Mouse (Mus musculus) heart, embryonic 14.5 days (tissue): ENCODE data around the gene Olfr616. TPM values are rescaled to one million over a fixed set of nuclear protein-coding genes. Genes with fewer than 3 reads are reported as not detected.

Experiments used
- ATAC-seq: fragments of 200-750 bp; cut with Nextera tagmentation; 2 replicates; pipeline ENCODE4 v1.8.0; 2017; ENCODE audit warnings: low read depth, moderate TSS enrichment; ENCODE audit not compliant: insufficient number of reproducible peaks, insufficient read depth, low FRiP score
- H3K27ac ChIP-seq, 2 experiments: fragments of 200-500 bp in 1 of 2; fragments of 300-500 bp in 1 of 2; sonication (generic) in 1 of 2; replicated peaks in 1 of 2; 2 replicates each; pipeline ENCODE4 v1.5.1; 2012 to 2014; ENCODE audit warnings: low read depth in 2 of 2, low read length in 2 of 2, control low read depth in 1 of 2, mild to moderate bottlenecking in 1 of 2, mixed read lengths in 1 of 2; ENCODE audit not compliant: control insufficient read depth in 1 of 2, insufficient read depth in 1 of 2
- H3K27me3 ChIP-seq: fragments of 300-500 bp; sonication (generic); 2 replicates; pipeline ENCODE4 v1.6.1; 2014; ENCODE audit warnings: mild to moderate bottlenecking, low read length, control low read depth; ENCODE audit not compliant: control insufficient read depth, insufficient read depth
- H3K36me3 ChIP-seq: fragments of 300-500 bp; sonication (generic); 2 replicates; pipeline ENCODE4 v1.6.1; 2014; ENCODE audit warnings: mild to moderate bottlenecking, control low read depth, low read length, mixed read lengths; ENCODE audit not compliant: control insufficient read depth, insufficient read depth
- H3K4me1 ChIP-seq, 2 experiments: fragments of 200-500 bp in 1 of 2; fragments of 300-500 bp in 1 of 2; sonication (generic) in 1 of 2; 2 replicates each; pipeline ENCODE4 v1.6.1; 2012 to 2014; ENCODE audit warnings: low read length in 2 of 2, control low read depth in 1 of 2, mixed read lengths in 1 of 2; ENCODE audit not compliant: control insufficient read depth in 2 of 2, insufficient read depth in 2 of 2
- H3K4me2 ChIP-seq: fragments of 300-500 bp; sonication (generic); 2 replicates; pipeline ENCODE4 v1.6.1; 2014; ENCODE audit warnings: mild to moderate bottlenecking, low read length
- H3K4me3 ChIP-seq, 2 experiments: fragments of 200-500 bp in 1 of 2; fragments of 300-500 bp in 1 of 2; sonication (generic) in 1 of 2; 2 replicates each; pipeline ENCODE4 v1.5.1; 2012 to 2014; ENCODE audit warnings: low read length in 2 of 2, mild to moderate bottlenecking in 2 of 2, control low read depth in 1 of 2, low read depth in 1 of 2, moderate library complexity in 1 of 2; ENCODE audit not compliant: control insufficient read depth in 1 of 2, insufficient read depth in 1 of 2
- H3K9ac ChIP-seq: fragments of 300-500 bp; sonication (generic); 2 replicates; pipeline ENCODE4 v1.6.1; 2014; ENCODE audit warnings: mild to moderate bottlenecking, low read length
- H3K9me3 ChIP-seq: fragments of 300-500 bp; sonication (generic); 2 replicates; pipeline ENCODE4 v1.6.1; 2016; ENCODE audit warnings: low read length, control low read depth; ENCODE audit not compliant: control insufficient read depth
- WGBS: fragments of 180-500 bp; shearing (Covaris S2); extraction: QIAGEN DNeasy Blood & Tissue Kit; methylation state at CpG from one replicate; pipeline ENCODE4 v1.1.7; 2014; 5-methylcytosine and 5-hydroxymethylcytosine counted together
- polyA plus RNA-seq: library from polyadenylated mRNA; unstranded; fragments of >200 nt; fragmentation: Nextera tagmentation; extraction: Ambion mirVana; gene quantifications from 2 replicates; pipeline ENCODE4 v1.2.1, GENCODE M21; 2014

The Olfr616 gene
- not detected in 2 replicates for polyA plus RNA-seq

DNA sequence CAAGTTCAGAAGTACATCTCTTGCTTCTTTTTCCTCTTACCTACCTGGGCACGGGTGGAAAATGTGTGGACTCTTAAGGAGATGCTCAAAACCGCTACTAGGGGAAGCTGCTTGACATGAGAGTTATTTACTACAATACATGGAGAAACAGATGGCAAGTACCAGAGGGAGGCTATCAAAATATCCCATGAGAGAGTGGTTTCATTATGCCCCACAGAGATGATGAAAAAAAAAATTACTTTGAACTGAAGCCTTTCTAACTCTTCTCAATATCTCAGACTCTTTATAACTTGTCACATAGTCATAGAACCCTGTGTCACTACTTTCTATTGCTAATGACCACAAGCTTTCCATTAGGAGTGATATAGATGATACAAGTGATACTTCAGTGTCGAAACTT, at the start of gene Olfr616:
Olfr616 (minus strand) TSS at position 101 of the 400 bp plus-strand sequence.
- no peak within 1 kb of the TSS for H3K4me3 ChIP-seq
- H3K36me3 ChIP-seq = no peaks in the 10 kb centered on the region
- ATAC-seq = no peak
- no peaks in the 10 kb centered on the region for H3K9me3 ChIP-seq
- no peaks in the 10 kb centered on the region for H3K4me1 ChIP-seq
- H3K27me3 ChIP-seq = no peaks in the 10 kb centered on the region
- no peak within 1 kb of the TSS for H3K9ac ChIP-seq
- 77% methylated on average over 3 of the region's 3 CpGs for WGBS
- no peak within 1 kb of the TSS for H3K4me2 ChIP-seq
- no peak within 1 kb of the TSS for H3K27ac ChIP-seq

DNA sequence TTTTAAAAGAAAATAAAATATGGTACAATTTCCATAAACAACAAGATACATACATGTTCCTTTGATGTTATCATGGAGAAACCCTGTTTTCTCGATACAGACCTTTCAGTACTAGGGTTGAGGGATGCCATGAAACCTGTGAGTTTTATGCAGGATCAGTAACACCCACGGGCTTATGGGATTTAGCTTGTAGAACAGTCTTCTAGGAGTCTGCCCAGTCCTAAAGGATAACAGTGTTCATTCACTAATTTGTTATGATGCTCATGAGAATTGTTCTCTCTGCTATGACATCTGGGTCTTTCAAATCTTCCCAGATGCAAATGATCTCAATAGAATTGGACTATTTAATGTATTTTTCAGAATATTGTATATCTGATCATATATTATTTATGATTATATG, 43.5 kb upstream of the Olfr616 start, which contains the start of gene Olfr620:
Olfr620 (minus strand) TSS at position 101 of the 400 bp plus-strand sequence.
- Histone ChIP-seq H3K4me2 (no peak within 1 kb of the TSS), H3K9ac (no peak within 1 kb of the TSS), H3K4me3 (no peak within 1 kb of the TSS), H3K9me3 (no peaks in the 10 kb centered on the region), H3K27ac (no peak within 1 kb of the TSS), H3K27me3 (no peaks in the 10 kb centered on the region), H3K4me1 (no peaks in the 10 kb centered on the region), H3K36me3 (no peaks in the 10 kb centered on the region)
- 69% methylated on average over 2 of the region's 2 CpGs for WGBS
- no peak for ATAC-seq

DNA sequence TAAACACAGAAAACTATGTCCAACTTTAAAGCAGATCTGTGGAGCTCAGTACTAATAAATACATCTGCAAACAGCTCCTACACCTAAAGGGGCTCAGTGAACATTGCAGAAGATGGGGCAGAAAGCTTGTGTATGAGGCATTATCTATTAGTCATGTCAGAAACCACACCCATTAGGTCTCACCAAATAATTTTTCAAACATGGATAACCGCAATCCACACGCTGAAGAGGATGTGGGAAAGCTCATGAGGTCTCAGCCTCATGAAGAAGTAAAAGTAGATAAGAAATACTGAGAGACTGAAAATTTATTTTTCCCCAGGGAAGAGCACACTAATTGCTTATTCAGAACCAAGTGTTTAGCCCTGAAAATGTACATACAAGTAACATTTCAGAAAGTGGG, 38.5 kb upstream of the Olfr616 start:
- Histone ChIP-seq H3K27me3 (no peaks in the 10 kb centered on the region), H3K4me3 (no peak overlapping the region), H3K9me3 (no peaks in the 10 kb centered on the region), H3K9ac (no peak overlapping the region), H3K36me3 (no peaks in the 10 kb centered on the region), H3K27ac (no peak overlapping the region), H3K4me1 (no peaks in the 10 kb centered on the region), H3K4me2 (no peak overlapping the region)
- no peak for ATAC-seq
- 69% methylated on average over 2 of the region's 2 CpGs for whole genome bisulfite sequencing

DNA sequence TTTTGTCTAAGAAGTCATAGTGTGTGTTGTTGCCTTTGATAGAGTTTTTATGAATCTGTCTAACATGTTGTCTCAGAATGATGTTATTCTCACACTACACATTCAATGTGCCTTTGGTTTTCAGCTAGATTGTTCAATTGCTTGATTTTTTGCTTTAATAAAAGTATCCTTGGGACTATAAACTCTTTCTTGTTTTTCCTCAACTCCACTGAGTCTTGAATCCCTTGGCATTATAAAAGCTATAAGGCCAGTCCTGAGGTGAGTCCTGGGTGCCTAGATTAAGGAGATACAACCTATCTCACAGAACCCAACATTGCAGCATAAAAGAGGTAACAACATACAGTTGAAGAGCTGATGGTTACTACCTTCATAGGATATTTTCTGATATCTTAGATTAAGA, 31.3 kb upstream of the Olfr616 start, which contains the start of gene Olfr619:
Olfr619 (plus strand) TSS at position 301 of the 400 bp plus-strand sequence.
- Histone ChIP-seq H3K36me3 (no peaks in the 10 kb centered on the region), H3K4me3 (no peak within 1 kb of the TSS), H3K9me3 (no peaks in the 10 kb centered on the region), H3K4me1 (no peaks in the 10 kb centered on the region), H3K27me3 (no peaks in the 10 kb centered on the region), H3K27ac (no peak within 1 kb of the TSS), H3K4me2 (no peak within 1 kb of the TSS), H3K9ac (no peak within 1 kb of the TSS)
- ATAC-seq = no peak

DNA sequence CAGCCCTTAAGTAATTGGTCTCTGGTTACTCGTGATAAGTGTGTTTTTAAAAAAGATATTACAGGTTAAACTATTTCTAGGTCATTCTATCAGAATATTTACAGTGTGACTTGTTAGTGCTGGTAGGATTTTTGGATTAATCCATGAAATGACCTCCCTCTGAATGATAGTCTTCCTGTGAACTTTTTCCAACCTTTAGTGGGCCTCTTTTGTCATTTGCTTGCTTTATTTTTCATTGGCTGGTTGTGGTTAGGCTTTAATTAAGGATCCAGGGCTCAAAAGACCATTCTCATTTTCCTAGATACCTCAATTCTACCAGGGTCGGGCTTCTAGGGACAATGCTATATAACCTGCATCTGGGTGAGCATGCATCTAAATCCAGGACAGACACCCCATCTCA, 20.9 kb upstream of the Olfr616 start, which contains the start of gene Olfr618:
Olfr618 (plus strand) TSS at position 301 of the 400 bp plus-strand sequence.
- H3K27ac ChIP-seq = no peak within 1 kb of the TSS
- 43% methylated on average over 2 of the region's 2 CpGs for WGBS
- no peaks in the 10 kb centered on the region for H3K36me3 ChIP-seq
- H3K9ac ChIP-seq = no peak within 1 kb of the TSS
- no peaks in the 10 kb centered on the region for H3K9me3 ChIP-seq
- H3K27me3 ChIP-seq = no peaks in the 10 kb centered on the region
- no peak within 1 kb of the TSS for H3K4me2 ChIP-seq
- no peak within 1 kb of the TSS for H3K4me3 ChIP-seq
- no peaks in the 10 kb centered on the region for H3K4me1 ChIP-seq
- ATAC-seq = no peak

DNA sequence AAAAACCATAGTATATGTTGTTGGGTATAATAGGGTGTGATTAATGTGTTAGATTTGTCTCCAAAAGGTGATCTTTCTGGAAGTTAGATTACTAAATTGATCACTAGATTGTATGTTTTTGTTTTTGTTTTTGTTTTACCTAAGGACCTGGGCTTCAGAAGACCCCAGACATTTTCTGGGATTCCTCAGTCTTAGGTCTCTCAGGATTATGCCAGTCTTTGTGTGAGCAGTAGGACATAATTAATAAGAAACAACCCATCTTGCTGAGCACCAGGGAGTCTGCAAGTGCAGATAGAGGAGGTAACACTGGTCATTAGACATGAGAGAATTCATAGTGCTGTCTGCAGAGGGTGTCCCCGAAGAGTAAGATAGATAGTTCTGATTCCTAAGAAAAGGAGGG, 3.8 kb upstream of the Olfr616 start, which contains the start of gene Olfr617:
Olfr617 (plus strand) TSS at position 301 of the 400 bp plus-strand sequence.
- H3K4me3 ChIP-seq = no peak within 1 kb of the TSS
- H3K36me3 ChIP-seq = no peaks in the 10 kb centered on the region
- ATAC-seq = no peak
- H3K27me3 ChIP-seq = no peaks in the 10 kb centered on the region
- no peak within 1 kb of the TSS for H3K9ac ChIP-seq
- no peak within 1 kb of the TSS for H3K27ac ChIP-seq
- H3K4me2 ChIP-seq = no peak within 1 kb of the TSS
- no peaks in the 10 kb centered on the region for H3K4me1 ChIP-seq
- WGBS = 82% methylated on average over 1 of the region's 1 CpGs
- no peaks in the 10 kb centered on the region for H3K9me3 ChIP-seq

DNA sequence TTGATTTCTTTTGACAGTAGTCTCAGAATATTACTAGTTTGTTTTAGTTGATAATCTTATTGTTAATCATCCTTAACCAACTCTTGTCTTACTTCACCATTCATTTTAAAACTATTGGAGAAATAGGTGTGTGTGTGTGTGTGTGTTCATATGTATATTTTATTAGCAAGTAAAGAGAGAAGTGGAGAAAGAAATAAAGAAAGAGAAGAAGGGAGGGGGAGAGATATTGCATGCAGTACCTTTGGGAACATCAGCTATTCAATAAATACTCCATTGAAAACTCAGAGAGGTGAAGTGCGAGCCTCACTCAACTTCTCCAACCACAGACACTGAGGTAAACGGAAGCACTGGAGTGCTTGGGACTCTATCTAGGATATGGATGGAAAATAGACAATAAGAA, 13.2 kb downstream of the Olfr616 start, which contains the start of gene Olfr615:
Olfr615 (plus strand) TSS at position 301 of the 400 bp plus-strand sequence.
- no peaks in the 10 kb centered on the region for H3K27me3 ChIP-seq
- no peaks in the 10 kb centered on the region for H3K4me1 ChIP-seq
- ATAC-seq = no peak
- no peaks in the 10 kb centered on the region for H3K36me3 ChIP-seq
- 74% methylated on average over 2 of the region's 2 CpGs for WGBS
- no peak within 1 kb of the TSS for H3K4me3 ChIP-seq
- H3K9ac ChIP-seq = no peak within 1 kb of the TSS
- H3K4me2 ChIP-seq = no peak within 1 kb of the TSS
- H3K9me3 ChIP-seq = no peaks in the 10 kb centered on the region
- no peak within 1 kb of the TSS for H3K27ac ChIP-seq

DNA sequence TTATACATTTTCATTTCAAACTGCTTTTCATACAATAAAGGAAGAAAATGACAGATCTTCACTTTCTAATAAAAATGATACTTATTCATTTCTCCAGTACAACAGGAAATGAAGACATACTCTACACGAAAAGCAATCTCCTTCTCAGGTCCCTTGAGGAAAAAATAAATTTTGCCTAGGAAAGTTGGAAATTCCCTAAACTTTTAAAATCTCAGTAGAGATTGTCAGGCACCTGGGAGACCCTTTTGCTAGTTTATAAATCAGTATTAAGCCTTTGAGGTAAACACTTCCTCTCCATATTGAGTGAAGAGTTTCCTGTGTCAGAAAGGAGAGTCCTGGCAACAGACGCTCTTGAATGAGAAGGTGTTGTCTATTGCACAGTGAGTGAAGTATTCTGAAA, 21.2 kb downstream of the Olfr616 start, which contains the start of gene Olfr613:
Olfr613 (plus strand) TSS at position 301 of the 400 bp plus-strand sequence.
- Histone ChIP-seq H3K4me3 (no peak within 1 kb of the TSS), H3K9me3 (no peaks in the 10 kb centered on the region; the same call in 1 of the 2 replicates), H3K4me1 (no peaks in the 10 kb centered on the region), H3K27me3 (no peaks in the 10 kb centered on the region), H3K9ac (no peak within 1 kb of the TSS), H3K36me3 (no peaks in the 10 kb centered on the region), H3K27ac (no peak within 1 kb of the TSS), H3K4me2 (no peak within 1 kb of the TSS)
- ATAC-seq = no peak
- 76% methylated on average over 2 of the region's 2 CpGs for WGBS
